Comparison of ENCODE assay signal across 25 mouse cellular contexts in genomic region chr10:37837721-37838120, GRCm38 (mm10).
DNase-seq lines count a peak whose midpoint lies in the region; ATAC-seq and TF ChIP-seq lines count a peak whose summit lies in the region.
"Had no signal": no experiment of that assay in that cellular context is flagged by ENCODE, and none has a peak within 500 bp of the region (broad histone marks: within the 10 kb centered on the region; RNA-seq: fewer than 3 reads in every experiment).

No protein-coding gene starts in this region.

- no peaks in the 10 kb centered on the region for H3K36me3 ChIP-seq in kidney, adult 2 months (ENCODE audit: control insufficient read depth, insufficient read depth, low read length)
- H3K36me3 ChIP-seq in midbrain, postnatal 0 days (ENCODE audit: insufficient read depth, low read length): no peaks in the 10 kb centered on the region
- H3K36me3 ChIP-seq: heart, embryonic 15.5 days; hindbrain, embryonic 15.5 days; intestine, embryonic 15.5 days; limb, embryonic 12.5 days; liver, embryonic 15.5 days; neural tube, embryonic 15.5 days; stomach, embryonic 15.5 days had no signal

- H3K9me3 ChIP-seq in midbrain, postnatal 0 days (ENCODE audit: low read length): no peaks in the 10 kb centered on the region
- H3K9me3 ChIP-seq: heart, embryonic 15.5 days; hindbrain, embryonic 15.5 days; intestine, embryonic 15.5 days; limb, embryonic 12.5 days; liver, embryonic 15.5 days; neural tube, embryonic 15.5 days; stomach, embryonic 15.5 days had no signal

- DNase-seq in adrenal gland, adult 8-10 months: peak; percentile 10
- DNase-seq in adrenal gland, postnatal 14 days: no peak
- DNase-seq in kidney, adult 2 months: peak; percentile 60
- no peak for DNase-seq in kidney, adult 18-20 months
- peak; percentile 12 to 30 for DNase-seq in adrenal gland, postnatal 36 days
- DNase-seq in kidney, postnatal 10 days: peak; percentile 37
- no peak for DNase-seq in testis, postnatal 14 days (ENCODE audit: low spot score)
- DNase-seq in midbrain, postnatal 0 days (ENCODE audit: low spot score): no peak
- DNase-seq: cerebellum, adult 11 months; cerebellum, adult 9-11 months; forebrain, postnatal 0 days; gastrocnemius, postnatal 14 days; heart, adult 18-20 months; lung, postnatal 14 days; thymus, adult 18-20 months; thymus, postnatal 36 days had no signal

- H3K27me3 ChIP-seq in kidney, adult 2 months (replicated peaks; ENCODE audit: control insufficient read depth, insufficient read depth, low read length): no peaks in the 10 kb centered on the region
- H3K27me3 ChIP-seq in midbrain, postnatal 0 days (ENCODE audit: insufficient read depth, low read length): no peaks in the 10 kb centered on the region
- H3K27me3 ChIP-seq: heart, embryonic 15.5 days; hindbrain, embryonic 15.5 days; intestine, embryonic 15.5 days; limb, embryonic 12.5 days; liver, embryonic 15.5 days; neural tube, embryonic 15.5 days; stomach, embryonic 15.5 days had no signal

- no peak for ATAC-seq in midbrain, postnatal 0 days (ENCODE audit: low FRiP score)
- ATAC-seq: CD4-positive, CD25-positive, alpha-beta regulatory T cell, adult 4 months; forebrain, postnatal 0 days; intestine, embryonic 15.5 days had no signal

- no peak for TF ChIP-seq CTCF in kidney, adult 2 months (conservative IDR thresholded peaks at IDR 0.05; ENCODE audit: insufficient read depth, insufficient read length, low read depth, low read length)
- TF ChIP-seq CTCF in midbrain, postnatal 0 days (IDR thresholded peaks at IDR 0.05): no peak

- no peak overlapping the region for H3K27ac ChIP-seq in kidney, adult 2 months (ENCODE audit: insufficient read depth, low read depth, low read length)
- H3K27ac ChIP-seq in midbrain, postnatal 0 days (ENCODE audit: low read depth, low read length): no peak overlapping the region
- H3K27ac ChIP-seq: heart, embryonic 15.5 days; hindbrain, embryonic 15.5 days; intestine, embryonic 15.5 days; limb, embryonic 12.5 days; liver, embryonic 15.5 days; neural tube, embryonic 15.5 days; stomach, embryonic 15.5 days had no signal

- WGBS in kidney, adult 2 months: 63% methylated on average over 2 of the region's 2 CpGs
- WGBS in midbrain, postnatal 0 days: 83% methylated on average over 2 of the region's 2 CpGs

- H3K4me1 ChIP-seq in kidney, adult 2 months (ENCODE audit: control insufficient read depth, insufficient read depth, low read length): no peaks in the 10 kb centered on the region
- H3K4me1 ChIP-seq in midbrain, postnatal 0 days (ENCODE audit: insufficient read depth, low read length): no peaks in the 10 kb centered on the region
- H3K4me1 ChIP-seq: hindbrain, embryonic 15.5 days; intestine, embryonic 15.5 days; limb, embryonic 12.5 days; liver, embryonic 15.5 days; neural tube, embryonic 15.5 days; stomach, embryonic 15.5 days had no signal

- no peak for TF ChIP-seq POLR2A in kidney, adult 2 months (IDR thresholded peaks at IDR 0.05; ENCODE audit: low read depth, low read length)

- H3K4me2 ChIP-seq in midbrain, postnatal 0 days (ENCODE audit: low read depth, low read length, poor library complexity, severe bottlenecking): no peak overlapping the region
- H3K4me2 ChIP-seq: heart, embryonic 15.5 days; hindbrain, embryonic 15.5 days; intestine, embryonic 15.5 days; limb, embryonic 12.5 days; liver, embryonic 15.5 days; midbrain, embryonic 11.5 days; neural tube, embryonic 15.5 days; stomach, embryonic 15.5 days had no signal

- no peak overlapping the region for H3K4me3 ChIP-seq in kidney, adult 2 months (ENCODE audit: insufficient read depth, low read depth, low read length)
- no peak overlapping the region for H3K4me3 ChIP-seq in midbrain, postnatal 0 days (ENCODE audit: low read depth, low read length)
- H3K4me3 ChIP-seq: heart, embryonic 15.5 days; hindbrain, embryonic 15.5 days; intestine, embryonic 15.5 days; limb, embryonic 12.5 days; liver, embryonic 15.5 days; neural tube, embryonic 15.5 days; stomach, embryonic 15.5 days had no signal

- no peak overlapping the region for H3K9ac ChIP-seq in midbrain, postnatal 0 days (replicated peaks; ENCODE audit: low read length, poor library complexity, severe bottlenecking)
- H3K9ac ChIP-seq: forebrain, postnatal 0 days; heart, embryonic 15.5 days; hindbrain, embryonic 15.5 days; intestine, embryonic 15.5 days; limb, embryonic 12.5 days; liver, embryonic 15.5 days; neural tube, embryonic 15.5 days; stomach, embryonic 15.5 days had no signal

Comparison
In these comparisons a context has a peak if more than half of its experiments do, and no peak if none do; other contexts are left out.
1. DNase-seq: peak in adrenal gland, adult 8-10 months (single experiment), kidney, adult 2 months (single experiment), adrenal gland, postnatal 36 days (2 of 2) and kidney, postnatal 10 days (single experiment); none in adrenal gland, postnatal 14 days (single experiment), kidney, adult 18-20 months (single experiment), testis, postnatal 14 days (single experiment) and midbrain, postnatal 0 days (single experiment).